Comparison of ENCODE assay signal across 9 mouse cellular contexts in genomic region chr9:61509591-61510191, GRCm38 (mm10).
A peak's percentile ranks its signal among the peaks of the same experiment; 100 is the strongest.
DNase-seq lines count a peak whose midpoint lies in the region; ATAC-seq lines count a peak whose summit lies in the region.
"Had no signal": no experiment of that assay in that cellular context is flagged by ENCODE, and none has a peak within 500 bp of the region (broad histone marks: within the 10 kb centered on the region; RNA-seq: fewer than 3 reads in every experiment).

No protein-coding gene starts in this region.

- H3K4me1 ChIP-seq in heart, embryonic 10.5 days = peaks cover 16% of the 10 kb centered on the region
- H3K4me1 ChIP-seq in embryonic facial prominence, embryonic 13.5 days = peaks cover 22% of the 10 kb centered on the region
- peaks cover 18% of the 10 kb centered on the region for H3K4me1 ChIP-seq in limb, embryonic 11.5 days (ENCODE audit: control insufficient read depth, insufficient read depth, low read length)

- H3K36me3 ChIP-seq in heart, embryonic 10.5 days = no peaks in the 10 kb centered on the region
- H3K36me3 ChIP-seq in embryonic facial prominence, embryonic 13.5 days = no peaks in the 10 kb centered on the region
- H3K36me3 ChIP-seq in limb, embryonic 11.5 days (ENCODE audit: control insufficient read depth, insufficient read depth, low read length) = no peaks in the 10 kb centered on the region

- DNase-seq in heart, embryonic 10.5 days (ENCODE audit: low spot score) = no peak
- no peak for DNase-seq in heart, postnatal 36 days
- DNase-seq in limb, embryonic 11.5 days (ENCODE audit: low spot score) = peak; percentile 59
- peak; percentile 63 for DNase-seq in retina, postnatal 1 day
- no peak for DNase-seq in adrenal gland, postnatal 4 days (ENCODE audit: low spot score in 2 of 2)
- DNase-seq in T-cell, adult 2 months (ENCODE audit: low spot score) = no peak
- DNase-seq: heart, postnatal 4 days had no signal

- peaks cover 61% of the 10 kb centered on the region for H3K27me3 ChIP-seq in heart, embryonic 10.5 days (ENCODE audit: insufficient read depth, poor library complexity, severe bottlenecking)
- H3K27me3 ChIP-seq in embryonic facial prominence, embryonic 13.5 days = peaks cover 32% of the 10 kb centered on the region
- 0 out of 2 replicates have a peak, but pooled peaks cover 6% of the 10 kb centered on the region for H3K27me3 ChIP-seq in limb, embryonic 11.5 days (ENCODE audit: control insufficient read depth, insufficient read depth, low read length)

- no peak overlapping the region for H3K9ac ChIP-seq in embryonic facial prominence, embryonic 13.5 days
- no peak overlapping the region for H3K9ac ChIP-seq in limb, embryonic 11.5 days (ENCODE audit: low read length)

- intact Hi-C loops in heart, postnatal 36 days (cut with DNase I) = no loop called here

- 12% methylated on average over 26 of the region's 26 CpGs for WGBS in heart, embryonic 10.5 days
- 10% methylated on average over 26 of the region's 26 CpGs for WGBS in embryonic facial prominence, embryonic 13.5 days
- 7% methylated on average over 26 of the region's 26 CpGs for WGBS in limb, embryonic 11.5 days

- no peak overlapping the region for H3K27ac ChIP-seq in heart, embryonic 10.5 days
- H3K27ac ChIP-seq in embryonic facial prominence, embryonic 13.5 days = no peak overlapping the region
- H3K27ac ChIP-seq in limb, embryonic 11.5 days (replicated peaks; ENCODE audit: low read depth, low read length) = no peak overlapping the region

- H3K4me3 ChIP-seq in heart, embryonic 10.5 days = peak overlapping the region; percentile 13; the same call in 1 of the 2 replicates
- 0 out of 2 replicates have a peak overlapping the region, but pooled peaks have one; percentile 10 for H3K4me3 ChIP-seq in embryonic facial prominence, embryonic 13.5 days
- H3K4me3 ChIP-seq in limb, embryonic 11.5 days (ENCODE audit: low read depth, low read length) = no peak overlapping the region

- no peaks in the 10 kb centered on the region for H3K9me3 ChIP-seq in heart, embryonic 10.5 days
- H3K9me3 ChIP-seq in embryonic facial prominence, embryonic 13.5 days = no peaks in the 10 kb centered on the region
- H3K9me3 ChIP-seq in limb, embryonic 11.5 days (ENCODE audit: control insufficient read depth, low read length) = no peaks in the 10 kb centered on the region

- H3K4me2 ChIP-seq in embryonic facial prominence, embryonic 13.5 days = peak overlapping the region; percentile 46
- no peak overlapping the region; the same call in 1 of the 2 replicates for H3K4me2 ChIP-seq in limb, embryonic 11.5 days (ENCODE audit: low read depth, severe bottlenecking)

- 0 out of 2 replicates have a peak, but pooled peaks have one; percentile 52 for ATAC-seq in embryonic facial prominence, embryonic 13.5 days (ENCODE audit: insufficient number of reproducible peaks, insufficient read depth, low FRiP score, low TSS enrichment, low read depth)
- ATAC-seq in limb, embryonic 11.5 days (ENCODE audit: insufficient number of reproducible peaks, low FRiP score, low TSS enrichment, low read depth) = no peak
- no peak for ATAC-seq in inflammation-experienced regulatory T-cells, adult 6 months

Comparison
In these comparisons a context has a peak if more than half of its experiments do, and no peak if none do; other contexts are left out.
1. DNase-seq: peak in limb, embryonic 11.5 days (single experiment) and retina, postnatal 1 day (single experiment); none in heart, embryonic 10.5 days (single experiment), heart, postnatal 36 days (0 of 2), adrenal gland, postnatal 4 days (0 of 2) and T-cell, adult 2 months (single experiment).